ENCODE assay signal across 11 mouse cellular contexts in the genomic region with DNA sequence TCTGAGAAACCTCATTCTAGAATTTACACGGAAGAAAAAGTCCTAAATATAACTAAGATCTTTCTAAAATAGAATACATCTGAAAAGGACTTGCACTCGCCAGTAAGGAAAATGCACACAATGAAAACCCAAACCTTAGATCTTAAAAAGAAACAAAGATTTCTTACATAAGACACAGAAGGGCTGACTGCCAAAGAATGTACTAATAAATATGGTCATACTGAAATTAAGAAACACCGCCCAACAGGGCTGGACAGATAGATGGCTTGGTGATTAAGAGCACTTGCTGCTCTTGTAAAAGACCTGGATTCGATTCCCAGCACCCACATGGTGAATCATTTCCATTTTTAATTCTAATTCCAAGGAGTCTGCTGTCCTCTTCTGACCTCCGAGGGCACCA.
"Had no signal": no experiment of that assay in that cellular context is flagged by ENCODE, and none has a peak within 500 bp of the region (broad histone marks: within the 10 kb centered on the region; RNA-seq: fewer than 3 reads in every experiment).

No protein-coding gene starts in this region.

- H3K27me3 ChIP-seq: limb, embryonic 13.5 days; liver, embryonic 15.5 days; midbrain, embryonic 13.5 days had no signal

- H3K4me3 ChIP-seq: limb, embryonic 13.5 days; liver, embryonic 15.5 days; midbrain, embryonic 13.5 days had no signal

- H3K36me3 ChIP-seq: limb, embryonic 13.5 days; liver, embryonic 15.5 days; midbrain, embryonic 13.5 days had no signal

- DNase-seq: kidney, adult 8-10 months; kidney, postnatal 4 days; right cerebral cortex, postnatal 14 days; thymus, postnatal 36 days had no signal

- H3K9ac ChIP-seq: limb, embryonic 13.5 days; liver, embryonic 15.5 days; midbrain, embryonic 13.5 days had no signal

- ATAC-seq: inflammation-experienced regulatory T-cells, adult 6 months; intestine, postnatal 0 days; midbrain, embryonic 13.5 days had no signal

- H3K27ac ChIP-seq: kidney, postnatal 0 days; limb, embryonic 13.5 days; liver, embryonic 15.5 days; midbrain, embryonic 13.5 days had no signal

- H3K4me2 ChIP-seq: limb, embryonic 13.5 days; liver, embryonic 11.5 days; liver, embryonic 15.5 days; midbrain, embryonic 13.5 days had no signal

- H3K9me3 ChIP-seq: limb, embryonic 13.5 days; liver, embryonic 15.5 days; midbrain, embryonic 13.5 days had no signal
